Mouse (Mus musculus) v-Abl transformed pro-B cells (cell line): ENCODE results near the gene Angptl4.
"Not testable (repeated sequence)": the region's sequence is repeated elsewhere in the genome, so short reads cannot be mapped to it uniquely, and the experiment has no call there.

Experiments
- in situ Hi-C, 2 experiments: fragments of 400-800 bp; cut with MboI; formaldehyde crosslinking; loops; one replicate each; pipeline ENCODE4 v1.15.1; 2025; ENCODE audit not compliant: unreplicated experiment in 2 of 2

Gene Angptl4

DNA sequence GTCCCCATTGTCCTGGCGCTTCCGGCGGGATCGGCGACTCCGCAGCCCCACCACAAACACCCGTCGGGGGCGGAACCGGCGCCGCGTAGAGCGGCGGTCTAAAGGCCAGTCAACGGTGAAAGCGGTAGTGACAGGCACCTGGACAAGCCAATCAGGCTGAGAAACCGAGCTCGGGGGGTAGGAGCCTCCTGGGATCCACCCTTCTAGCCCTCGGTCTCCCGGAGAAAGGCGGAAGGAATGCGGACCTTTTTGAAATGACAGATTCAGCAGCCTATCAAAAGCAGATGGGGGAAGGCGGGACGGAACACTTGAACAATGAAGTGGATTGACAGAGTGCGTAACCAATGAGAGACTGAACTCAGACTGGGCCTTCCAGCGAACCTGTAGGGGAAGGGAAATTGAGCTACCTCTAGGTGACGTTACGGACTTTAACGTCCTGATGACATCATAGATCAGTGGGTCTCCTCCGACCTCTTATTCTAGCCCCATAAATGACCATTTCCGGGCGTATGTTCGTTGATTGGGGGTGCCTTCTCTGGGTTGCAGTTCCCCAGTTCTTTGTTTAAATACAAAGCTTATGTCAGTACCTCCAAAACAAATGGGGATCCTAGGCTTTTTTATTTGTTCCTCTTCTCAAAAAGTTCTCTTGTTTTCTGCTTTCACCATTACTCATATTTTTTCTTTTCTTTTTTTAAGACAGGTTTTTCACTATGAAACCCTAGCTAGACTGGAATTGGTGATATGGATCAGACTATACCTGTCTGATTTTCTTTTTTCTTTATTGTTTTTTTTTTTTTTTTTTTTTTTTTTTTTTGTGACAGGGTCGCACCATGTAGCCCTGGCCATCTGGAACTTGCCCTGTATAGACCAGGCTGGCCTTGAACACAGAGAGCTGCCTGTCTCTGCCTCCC lies 21.1 kb downstream of the Angptl4 start, which contains the start of gene Rab11b:
TSS of gene Rab11b (minus strand) at position 276 of the 911 bp plus-strand sequence.
- in situ Hi-C loops: no loop called here

DNA sequence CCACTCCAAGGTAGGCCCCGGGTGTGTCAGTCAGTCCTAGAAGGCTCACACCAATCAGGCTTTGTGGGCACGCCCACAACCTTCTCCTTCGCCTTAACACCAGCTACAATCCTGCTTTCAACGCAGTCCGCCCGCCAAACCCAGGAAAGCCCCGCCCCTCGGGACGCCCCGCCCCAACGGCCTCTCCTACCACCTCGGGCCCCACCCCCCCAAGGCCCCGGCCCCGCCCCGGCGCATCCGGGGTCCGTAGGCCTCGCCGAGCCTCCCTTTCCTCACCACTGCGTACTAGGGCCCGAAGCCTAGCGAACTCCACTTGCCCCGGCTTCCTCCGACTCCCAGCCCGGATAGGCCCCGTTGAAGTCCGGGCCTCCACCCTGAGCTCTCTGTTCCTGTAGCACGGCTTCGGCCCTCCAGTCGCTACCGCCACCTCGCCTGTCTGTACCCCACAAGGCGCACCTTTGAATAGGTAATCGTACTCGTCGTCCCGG lies 21.8 kb downstream of the Angptl4 start:
- in situ Hi-C loops: no loop called here

DNA sequence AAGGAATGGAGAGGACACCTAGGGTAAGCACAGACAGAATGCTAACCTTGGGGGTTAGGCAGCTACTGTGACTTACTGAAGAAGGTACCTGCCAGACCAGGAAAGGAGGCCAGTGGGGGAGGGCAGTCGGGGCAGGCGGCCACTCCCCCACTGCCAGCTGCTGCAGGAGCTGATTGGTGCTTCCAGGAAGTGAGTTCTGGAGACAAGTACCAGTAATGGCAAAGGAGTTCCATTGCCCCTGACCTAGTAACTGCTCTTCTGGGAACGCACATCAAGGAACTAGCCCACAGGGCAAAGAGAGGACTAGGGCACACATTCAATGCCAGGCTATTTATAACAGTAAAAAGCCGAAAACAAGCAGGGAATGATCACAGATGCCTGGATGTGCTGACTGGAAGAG lies 24.4 kb downstream of the Angptl4 start:
- in situ Hi-C loops: no loop called here

DNA sequence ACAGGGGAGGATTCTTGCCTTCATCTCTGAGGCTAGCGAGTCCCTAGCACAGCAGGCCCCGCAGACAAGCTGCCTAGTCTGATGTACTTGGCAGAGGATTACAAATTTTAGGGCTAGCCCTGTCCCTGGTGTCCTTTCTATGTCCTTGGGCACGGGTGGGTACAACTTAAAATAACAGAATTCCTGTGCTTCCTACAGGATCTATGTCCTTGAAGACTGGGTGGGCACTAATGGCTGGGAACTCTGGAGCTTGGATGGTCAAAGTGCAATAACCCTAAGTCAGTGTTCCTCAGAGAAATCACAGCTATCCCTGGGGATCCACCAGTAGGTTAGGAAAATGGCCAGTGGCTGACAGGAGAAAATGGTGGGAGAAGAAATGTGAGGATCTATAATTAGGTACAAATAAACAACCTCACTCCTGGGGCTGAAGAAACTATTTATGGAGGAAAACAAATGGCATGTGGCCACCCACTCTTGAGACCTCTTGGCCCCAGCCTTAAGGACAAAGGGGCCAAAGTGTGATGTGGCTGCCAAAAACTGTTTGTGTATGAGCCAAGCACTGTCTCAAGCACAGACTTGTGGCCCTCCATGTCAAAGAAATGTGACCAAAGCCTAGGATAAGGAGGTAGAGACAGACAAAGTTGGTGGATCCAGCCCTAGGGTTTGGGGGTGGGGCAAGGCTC lies 25.4 kb downstream of the Angptl4 start:
- in situ Hi-C loops: no loop called here

DNA sequence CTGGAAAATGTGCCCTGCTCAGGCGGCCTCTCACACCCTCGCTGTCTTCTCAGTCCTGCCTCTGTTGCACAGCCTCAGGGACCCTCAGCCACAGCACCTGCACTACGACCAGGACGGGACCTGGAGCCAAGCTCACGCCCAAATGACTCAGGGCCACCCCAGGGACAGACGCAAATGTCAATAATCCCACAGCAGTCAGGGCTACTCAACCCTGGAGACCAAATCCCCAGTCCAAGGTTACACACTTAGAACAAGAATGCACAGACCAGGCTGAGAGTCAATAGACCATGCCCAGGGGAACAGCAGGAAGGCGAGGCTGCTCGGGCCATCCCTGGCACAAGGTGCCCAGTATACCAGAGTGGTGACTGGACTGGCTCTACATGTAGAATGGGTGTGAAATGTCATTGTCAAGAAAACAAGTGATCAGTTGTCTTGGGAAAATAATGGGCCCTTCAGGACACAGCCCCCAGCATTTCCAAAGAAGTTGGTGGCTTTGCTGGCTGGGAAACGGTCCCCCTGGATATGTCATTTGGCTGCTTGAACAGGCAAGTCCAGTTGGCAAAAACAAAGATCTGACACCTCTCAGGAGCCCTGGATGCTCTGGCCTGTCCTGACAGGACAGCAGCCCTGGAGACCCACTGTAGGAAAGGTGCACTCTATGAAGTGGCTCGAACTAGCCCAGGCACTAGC lies 26.1 kb downstream of the Angptl4 start:
- in situ Hi-C loops: no loop called here

DNA sequence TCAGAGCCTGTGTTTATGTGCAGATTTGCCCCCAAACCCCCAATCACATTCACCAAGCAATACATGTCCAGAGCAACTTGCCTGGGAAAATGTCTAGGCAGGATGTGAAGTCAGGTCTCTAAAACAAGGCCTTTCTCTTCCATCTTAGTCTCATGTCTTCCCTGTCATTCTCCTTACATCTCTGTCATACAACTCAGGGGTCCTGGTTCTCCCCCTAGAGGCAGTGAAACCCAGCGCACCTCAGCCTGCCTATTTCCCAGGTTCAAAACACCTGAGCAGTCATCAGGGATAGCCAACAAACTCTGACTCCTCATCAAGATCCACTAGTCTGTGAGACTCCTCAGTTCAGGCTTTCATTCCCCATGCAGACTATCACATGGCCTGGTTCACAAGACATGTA lies 27.0 kb downstream of the Angptl4 start:
- in situ Hi-C loops: loop anchor here in 1 of 2 experiments (5.0 kb wide), 1 partner anchor 43 kb away; no protein-coding TSS in a partner anchor

DNA sequence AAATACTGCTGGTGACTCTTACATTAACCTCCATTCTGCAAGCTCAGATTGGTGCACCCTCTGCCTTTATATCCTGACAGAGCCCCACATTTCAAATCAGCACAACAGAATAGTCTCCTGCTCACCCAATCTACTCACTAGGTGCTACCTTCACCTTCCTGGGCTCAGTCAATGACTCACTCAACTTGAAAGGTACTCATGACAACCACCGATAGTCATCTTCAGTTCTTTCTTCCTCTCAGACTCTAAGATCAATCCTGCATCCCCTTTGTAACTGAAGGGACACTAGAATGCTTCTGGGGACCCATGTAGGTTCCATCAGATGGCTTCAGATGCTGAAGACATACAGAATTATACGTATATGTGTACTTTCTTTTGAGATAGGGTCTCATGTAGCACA lies 29.3 kb downstream of the Angptl4 start:
- in situ Hi-C loops: loop anchor here in 1 of 2 experiments (5.0 kb wide), 1 partner anchor 45 kb away; no protein-coding TSS in a partner anchor

DNA sequence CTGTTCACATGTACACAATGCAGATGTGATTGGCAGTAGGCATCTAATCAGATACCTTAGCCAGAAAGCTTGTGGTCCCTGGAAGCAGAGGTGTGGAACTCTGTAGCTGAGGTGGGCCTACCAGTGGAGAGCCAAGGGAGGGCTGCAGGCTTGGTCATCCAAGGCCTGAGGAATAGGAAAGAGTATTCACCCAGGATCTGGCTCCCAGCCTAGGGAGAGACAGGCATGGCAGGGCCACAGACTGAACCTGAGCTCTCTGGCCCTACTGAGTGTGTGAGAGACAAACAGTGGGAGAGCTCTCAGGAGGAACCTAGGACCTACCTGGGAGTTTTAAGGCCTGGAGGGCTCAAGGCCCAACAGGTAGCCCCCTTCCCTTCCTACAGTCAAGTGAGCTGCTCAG lies 30.4 kb downstream of the Angptl4 start:
- in situ Hi-C loops: loop anchor here in 1 of 2 experiments (5.0 kb wide), 1 partner anchor 46 kb away; no protein-coding TSS in a partner anchor

DNA sequence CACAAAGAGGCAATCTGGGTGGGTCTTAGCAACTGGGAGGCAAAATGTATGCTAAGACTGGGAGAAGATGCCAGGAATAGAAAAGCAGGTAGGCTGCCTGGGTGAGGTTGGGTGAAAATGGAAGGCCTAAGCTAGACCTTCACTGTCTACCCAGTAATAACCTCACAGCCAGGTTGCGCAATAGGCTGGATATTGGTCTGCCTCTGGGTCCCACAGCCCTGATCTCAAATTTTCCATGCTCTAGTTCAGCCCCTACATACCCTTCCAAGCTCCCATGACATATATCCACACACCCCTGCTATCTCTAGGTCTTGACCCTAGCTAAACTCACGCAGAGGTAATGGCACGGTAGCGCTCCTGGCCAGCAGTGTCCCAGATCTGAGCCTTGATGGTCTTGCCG lies 32.2 kb downstream of the Angptl4 start:
- in situ Hi-C loops: loop anchor here in 1 of 2 experiments (10.0 kb wide), 1 partner anchor 45 kb away; no protein-coding TSS in a partner anchor

DNA sequence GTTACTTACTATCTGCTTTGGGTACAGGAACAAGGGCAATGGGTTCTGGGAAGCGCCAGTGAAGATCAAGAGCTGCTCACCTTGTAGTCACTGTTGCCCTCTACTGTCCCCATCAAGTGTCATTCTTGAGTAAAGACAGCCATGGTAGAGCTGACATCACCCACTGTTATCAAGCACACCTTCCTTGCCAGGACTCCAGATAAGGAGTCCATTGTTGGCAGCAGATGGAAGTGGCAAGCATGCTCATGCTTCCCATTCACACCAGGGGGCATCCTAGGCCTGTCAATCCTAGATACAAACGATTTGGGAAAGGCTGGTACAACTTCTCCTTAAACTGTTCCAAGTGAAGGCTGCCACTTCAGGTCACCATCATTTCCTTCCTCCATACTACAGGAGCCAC lies 35.6 kb downstream of the Angptl4 start:
- in situ Hi-C loops: loop anchor here in 1 of 2 experiments (10.0 kb wide), 1 partner anchor 49 kb away; no protein-coding TSS in a partner anchor

DNA sequence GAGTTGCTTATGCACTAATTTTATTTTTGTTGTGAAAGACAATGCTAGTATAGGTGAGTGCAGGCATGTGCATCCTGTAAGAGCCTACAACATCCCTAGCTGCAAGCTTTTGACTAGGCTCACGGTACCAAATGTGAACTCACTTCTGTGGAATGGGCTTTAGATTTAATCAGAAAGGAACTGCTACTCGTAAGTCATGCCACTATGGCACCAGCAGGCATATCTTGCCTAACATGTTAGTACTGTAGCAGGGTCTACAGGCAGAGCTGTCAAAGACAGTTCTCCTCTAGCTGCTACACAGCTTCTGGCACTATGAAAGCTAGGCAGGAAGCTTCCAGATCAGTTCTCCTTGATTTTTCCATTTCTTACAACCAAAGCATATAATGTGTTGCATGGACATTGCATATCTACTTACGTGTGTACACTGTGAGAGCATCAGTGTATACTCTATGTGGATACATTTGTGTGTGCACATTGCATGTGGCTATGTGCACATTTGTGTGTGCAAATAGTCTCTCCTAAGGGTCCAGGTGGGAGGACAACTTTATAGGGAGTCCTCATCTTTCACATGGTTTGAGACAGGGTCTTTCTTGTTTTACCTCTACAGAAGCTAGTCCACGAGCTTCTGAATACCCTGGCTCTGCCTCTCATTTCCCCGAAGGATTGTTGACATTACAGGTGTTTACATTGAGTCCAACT lies 36.8 kb downstream of the Angptl4 start:
- in situ Hi-C loops: loop anchor here in 1 of 2 experiments (10.0 kb wide), 1 partner anchor 50 kb away; no protein-coding TSS in a partner anchor

DNA sequence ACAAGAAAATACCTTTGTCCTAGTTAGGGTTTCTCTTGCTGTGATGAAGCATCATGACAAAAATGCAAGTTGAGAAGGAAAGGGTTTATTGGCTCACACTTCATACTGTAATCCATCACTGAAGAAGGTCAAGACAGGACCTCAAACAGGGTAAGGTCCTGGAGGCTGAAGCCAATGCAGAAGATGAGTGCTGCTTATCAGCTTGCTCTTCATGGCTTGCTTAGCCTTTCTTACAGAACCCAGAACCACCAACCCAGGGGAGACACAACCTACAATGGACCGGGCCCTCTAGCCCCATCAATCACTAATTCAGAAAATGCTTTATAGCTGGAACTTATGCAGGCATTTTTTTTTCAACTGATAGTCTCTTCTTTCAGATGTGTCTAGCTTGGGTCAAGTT lies 39.2 kb downstream of the Angptl4 start:
- in situ Hi-C loops: loop anchor here in 1 of 2 experiments (10.0 kb wide), 1 partner anchor 52 kb away; no protein-coding TSS in a partner anchor

DNA sequence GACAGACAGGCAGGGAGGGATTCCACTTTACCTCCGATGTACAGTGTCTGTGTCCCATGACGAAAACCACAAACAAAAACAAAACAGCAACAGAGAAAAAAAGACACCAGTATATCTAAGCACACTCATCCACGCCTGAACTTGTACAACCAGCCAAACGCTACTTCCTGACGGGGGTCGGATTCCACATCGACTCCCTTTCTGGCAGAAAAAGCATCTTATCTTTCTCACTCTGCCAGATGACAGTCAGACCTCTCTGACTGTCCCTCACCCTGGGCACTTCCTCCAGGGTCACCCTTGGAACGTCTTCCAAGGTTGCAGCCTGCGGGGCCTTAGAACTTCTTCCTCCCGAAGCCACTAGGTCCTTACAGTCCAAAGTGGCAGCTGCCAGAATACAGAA lies 48.1 kb downstream of the Angptl4 start:
- in situ Hi-C loops: not testable (repeated sequence)

DNA sequence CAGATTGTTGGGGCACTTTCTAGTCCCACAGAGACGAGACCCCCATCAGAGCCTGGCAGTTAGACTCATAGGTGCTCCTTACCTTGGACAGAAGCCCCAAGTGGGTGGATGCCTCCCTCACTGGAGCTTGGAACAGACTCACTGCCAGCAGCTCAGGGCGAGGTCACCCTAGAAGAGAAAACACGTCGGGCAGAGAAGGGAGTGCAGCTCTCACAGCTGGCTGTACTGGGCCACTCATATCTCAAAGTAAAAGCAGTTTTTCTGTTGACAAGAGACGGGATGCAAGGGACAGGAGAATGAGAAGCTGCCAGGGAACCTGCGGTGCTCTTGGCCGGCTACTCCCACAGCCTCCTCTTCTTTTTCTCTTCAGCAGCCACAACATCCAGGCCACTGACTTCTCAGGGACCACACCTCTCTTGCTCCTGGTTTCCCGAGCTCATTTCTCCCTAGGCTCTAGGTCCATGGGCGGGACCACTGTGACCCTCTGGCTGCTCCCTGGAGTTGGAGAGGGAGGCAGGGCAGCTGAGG lies 49.0 kb downstream of the Angptl4 start:
- in situ Hi-C loops: not testable (repeated sequence)

DNA sequence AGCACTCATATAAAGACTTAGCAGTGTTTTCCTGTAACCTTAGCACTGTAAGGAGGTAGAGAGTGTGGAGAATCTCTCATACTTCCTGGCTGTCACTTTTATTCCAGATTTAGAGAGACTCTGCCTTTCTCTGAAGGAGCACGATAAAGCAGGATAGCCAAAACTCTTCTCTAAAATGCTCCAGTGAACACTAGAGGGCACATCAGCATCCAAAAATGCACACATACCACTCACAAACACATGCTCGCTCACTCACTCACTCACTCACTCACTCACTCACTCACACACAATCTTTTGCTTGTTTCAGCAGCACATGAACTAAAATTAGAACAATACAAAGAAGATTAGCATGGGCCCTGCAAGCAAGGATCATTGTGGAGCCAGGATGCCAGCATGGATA lies 52.4 kb downstream of the Angptl4 start:
- in situ Hi-C loops: no loop called here

DNA sequence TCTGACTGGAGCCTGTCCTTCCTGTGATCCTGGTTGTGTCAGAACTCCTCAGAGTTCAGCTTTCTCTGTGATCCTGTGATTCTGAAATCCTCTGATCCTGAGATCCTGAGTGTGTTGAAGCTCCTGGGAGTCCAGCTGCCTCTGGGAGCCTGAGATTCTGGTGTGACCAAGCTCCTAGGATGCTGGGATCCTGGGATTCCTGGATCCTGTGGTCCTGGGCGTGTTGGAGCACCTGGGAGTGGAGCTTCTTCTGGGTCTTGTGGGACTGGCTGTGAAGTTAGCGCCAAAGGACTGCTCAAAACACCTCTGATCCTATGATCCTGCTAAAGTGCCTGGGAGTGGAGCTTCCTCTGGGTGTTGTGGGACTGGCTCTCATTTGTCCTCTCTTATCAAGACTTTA lies 53.2 kb downstream of the Angptl4 start:
- in situ Hi-C loops: no loop called here
